Mouse (Mus musculus): ENCODE results near the gene Rbm24. TPM values are rescaled to one million over a fixed set of nuclear protein-coding genes. Genes with fewer than 3 reads are reported as not detected.

Gene Rbm24
- polyA plus RNA-seq, 1 experiment: not detected

DNA sequence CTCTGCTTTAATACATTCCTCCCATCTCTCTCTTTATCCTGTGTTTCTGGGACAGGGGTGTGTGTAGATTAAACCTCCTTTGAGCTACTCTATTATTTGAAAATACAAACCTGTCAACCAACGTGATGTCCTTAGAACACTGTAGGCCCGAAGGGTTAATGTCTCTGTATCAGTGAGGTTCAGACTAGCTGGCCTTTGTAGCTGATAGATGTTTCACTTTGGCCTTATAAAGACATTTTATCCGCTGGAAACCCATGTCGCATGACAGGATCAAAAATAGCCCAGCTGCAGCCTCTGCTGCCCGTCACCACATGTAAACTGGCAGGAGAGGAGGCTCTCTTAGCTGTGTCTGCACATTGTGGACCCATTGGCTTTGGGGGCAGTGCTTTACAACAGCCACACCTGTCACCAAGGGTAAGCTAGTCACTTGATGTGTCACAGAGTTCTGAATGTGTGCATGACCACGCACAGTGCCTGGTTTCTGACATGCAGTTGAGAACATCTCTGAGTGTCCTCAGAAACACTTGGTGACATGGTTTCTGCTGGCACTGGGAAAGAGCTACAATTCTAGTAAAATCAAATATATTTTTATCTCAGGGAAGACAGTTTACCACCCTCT, 8.5 kb downstream of the Rbm24 start:
- no peaks in the 10 kb centered on the region for H3K4me1 ChIP-seq (ENCODE audit: control insufficient read depth)
- no peak overlapping the region for H3K4me3 ChIP-seq (replicated peaks)
- no peaks in the 10 kb centered on the region for H3K27me3 ChIP-seq (ENCODE audit: control insufficient read depth)
- H3K36me3 ChIP-seq (ENCODE audit: control insufficient read depth): no peaks in the 10 kb centered on the region
- no peaks in the 10 kb centered on the region for H3K9me3 ChIP-seq (ENCODE audit: control insufficient read depth, low read length)
- TF ChIP-seq TAL1 (IDR thresholded peaks at IDR 0.05; ENCODE audit: low read length) (no peak), GATA1 (IDR thresholded peaks at IDR 0.05; ENCODE audit: low read length) (no peak)

DNA sequence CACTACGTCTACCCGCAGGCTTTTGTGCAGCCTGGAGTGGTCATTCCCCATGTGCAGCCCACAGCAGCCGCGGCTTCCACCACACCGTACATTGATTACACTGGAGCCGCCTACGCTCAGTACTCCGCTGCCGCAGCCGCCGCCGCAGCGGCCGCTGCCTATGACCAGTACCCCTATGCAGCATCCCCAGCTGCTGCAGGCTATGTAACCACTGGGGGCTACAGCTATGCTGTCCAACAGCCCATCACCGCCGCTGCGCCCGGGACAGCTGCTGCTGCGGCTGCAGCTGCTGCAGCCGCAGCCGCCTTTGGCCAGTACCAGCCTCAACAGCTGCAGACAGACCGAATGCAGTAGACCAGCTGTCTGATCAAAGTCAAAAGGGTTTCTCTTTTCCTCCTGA, 10.7 kb downstream of the Rbm24 start:
- Histone ChIP-seq H3K9me3 (ENCODE audit: control insufficient read depth, low read length) (no peaks in the 10 kb centered on the region), H3K4me3 (replicated peaks) (no peak overlapping the region), H3K27me3 (ENCODE audit: control insufficient read depth) (no peaks in the 10 kb centered on the region), H3K36me3 (ENCODE audit: control insufficient read depth) (no peaks in the 10 kb centered on the region), H3K4me1 (ENCODE audit: control insufficient read depth) (no peaks in the 10 kb centered on the region)
- TF ChIP-seq TAL1 (IDR thresholded peaks at IDR 0.05; ENCODE audit: low read length) (no peak), GATA1 (IDR thresholded peaks at IDR 0.05; ENCODE audit: low read length) (no peak)

DNA sequence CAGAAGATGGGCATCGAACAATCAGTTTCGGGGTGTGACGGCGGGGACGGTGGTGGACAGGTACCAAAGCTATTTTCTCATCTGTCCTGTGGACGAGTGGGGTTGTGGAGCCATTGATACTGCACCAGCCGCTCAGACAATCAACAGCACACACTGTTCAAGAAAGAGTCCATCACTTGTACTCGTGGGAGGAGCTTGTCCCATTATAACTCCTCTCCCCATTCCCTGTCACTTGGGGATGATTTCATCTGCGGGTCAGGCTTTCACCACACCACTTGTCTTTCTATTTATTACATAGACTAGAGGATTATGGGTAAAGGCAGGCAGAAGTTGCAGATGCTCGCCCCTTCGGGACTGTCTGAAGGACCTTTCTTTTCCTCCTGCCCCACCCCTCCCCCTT, 11.6 kb downstream of the Rbm24 start:
- Histone ChIP-seq H3K27me3 (ENCODE audit: control insufficient read depth) (no peaks in the 10 kb centered on the region), H3K9me3 (ENCODE audit: control insufficient read depth, low read length) (no peaks in the 10 kb centered on the region), H3K4me3 (replicated peaks) (no peak overlapping the region), H3K4me1 (ENCODE audit: control insufficient read depth) (no peaks in the 10 kb centered on the region), H3K36me3 (ENCODE audit: control insufficient read depth) (no peaks in the 10 kb centered on the region)
- TF ChIP-seq TAL1 (IDR thresholded peaks at IDR 0.05; ENCODE audit: low read length) (no peak), GATA1 (IDR thresholded peaks at IDR 0.05; ENCODE audit: low read length) (no peak)

DNA sequence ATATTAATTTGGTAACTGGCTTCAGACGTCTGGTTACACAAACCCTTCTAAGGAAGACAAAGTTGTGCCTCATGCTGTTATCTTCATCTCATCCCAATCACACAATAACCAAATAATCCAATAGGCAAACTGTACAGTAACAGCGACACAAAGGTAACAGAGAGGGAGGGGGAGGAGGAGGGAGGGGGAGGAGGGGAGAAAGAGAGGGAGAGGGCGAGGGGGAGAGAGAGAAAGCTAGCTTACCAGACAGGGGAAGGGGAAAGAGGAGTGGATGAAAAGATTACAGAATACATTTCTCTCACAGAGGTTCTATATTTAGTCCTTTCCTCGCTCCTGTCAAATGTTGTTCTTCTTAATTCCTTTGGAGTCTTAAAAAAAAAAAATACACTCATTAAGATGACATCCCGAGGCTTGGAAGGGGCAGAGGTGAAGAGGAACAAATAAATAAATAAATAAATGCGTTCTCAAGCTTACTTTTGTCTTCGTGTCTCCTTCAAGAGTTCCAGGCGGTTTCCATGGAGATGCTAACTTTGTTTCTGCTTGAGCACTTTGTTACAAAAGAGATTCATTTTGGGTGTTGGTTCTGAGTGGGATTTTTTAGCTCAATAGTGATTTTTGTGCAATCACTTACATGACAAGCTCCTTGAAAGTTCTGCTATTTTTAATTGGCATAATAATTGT, 15.8 kb downstream of the Rbm24 start:
- H3K4me3 ChIP-seq (replicated peaks): no peak overlapping the region
- H3K36me3 ChIP-seq (ENCODE audit: control insufficient read depth): no peaks in the 10 kb centered on the region
- TF ChIP-seq TAL1 (IDR thresholded peaks at IDR 0.05; ENCODE audit: low read length) (no peak), GATA1 (IDR thresholded peaks at IDR 0.05; ENCODE audit: low read length) (no peak)
- no peaks in the 10 kb centered on the region for H3K27me3 ChIP-seq (ENCODE audit: control insufficient read depth)
- no peaks in the 10 kb centered on the region for H3K4me1 ChIP-seq (ENCODE audit: control insufficient read depth)
- H3K9me3 ChIP-seq (ENCODE audit: control insufficient read depth, low read length): no peaks in the 10 kb centered on the region

DNA sequence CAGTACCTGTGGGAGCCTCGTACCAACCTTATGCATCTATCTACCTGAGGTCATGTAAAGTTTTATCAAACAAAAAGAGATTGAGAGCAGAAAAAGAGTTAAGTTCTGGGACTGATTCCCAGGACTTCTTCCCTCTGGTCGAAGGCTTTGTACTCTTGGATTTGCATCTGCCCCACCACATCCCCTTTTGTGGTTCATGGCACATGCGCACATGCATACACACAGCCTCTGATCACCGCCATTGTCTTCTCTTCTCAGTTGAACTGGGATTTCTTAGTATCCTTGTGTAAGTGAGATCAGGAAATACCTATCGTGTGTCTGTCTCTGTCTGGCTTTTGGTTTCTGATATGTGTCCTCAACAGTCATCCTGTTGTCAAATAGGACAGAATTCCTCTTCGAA, 20.7 kb downstream of the Rbm24 start:
- Histone ChIP-seq H3K36me3 (ENCODE audit: control insufficient read depth) (no peaks in the 10 kb centered on the region), H3K4me1 (ENCODE audit: control insufficient read depth) (peaks cover under 1% of the 10 kb centered on the region; the same call in 1 of the 2 replicates), H3K4me3 (replicated peaks) (no peak overlapping the region), H3K9me3 (ENCODE audit: control insufficient read depth, low read length) (no peaks in the 10 kb centered on the region), H3K27me3 (ENCODE audit: control insufficient read depth) (no peaks in the 10 kb centered on the region)
- TF ChIP-seq TAL1 (IDR thresholded peaks at IDR 0.05; ENCODE audit: low read length) (no peak), GATA1 (IDR thresholded peaks at IDR 0.05; ENCODE audit: low read length) (no peak)

DNA sequence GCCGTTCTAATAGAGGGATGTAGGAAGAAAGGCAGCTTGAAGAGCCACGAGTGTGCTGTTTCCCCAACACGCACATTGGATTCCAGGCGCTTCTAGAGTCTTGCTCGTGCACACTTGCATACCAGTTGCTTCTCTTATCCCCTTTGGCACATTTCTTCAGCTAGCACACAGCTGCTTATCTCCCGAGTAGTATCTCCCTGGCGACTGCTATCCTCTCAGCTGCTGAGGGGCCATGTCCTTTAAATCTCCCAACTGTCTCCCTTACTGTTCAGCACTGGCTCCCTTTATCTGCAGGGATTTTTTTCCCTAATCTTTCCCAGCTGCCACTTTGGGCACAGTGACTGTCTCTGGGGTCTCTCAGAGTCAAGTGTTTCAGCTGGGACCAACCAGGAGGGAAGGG, 25.8 kb downstream of the Rbm24 start:
- Histone ChIP-seq H3K9me3 (ENCODE audit: control insufficient read depth, low read length) (no peaks in the 10 kb centered on the region), H3K36me3 (ENCODE audit: control insufficient read depth) (no peaks in the 10 kb centered on the region), H3K4me3 (replicated peaks) (no peak overlapping the region), H3K27me3 (ENCODE audit: control insufficient read depth) (no peaks in the 10 kb centered on the region), H3K4me1 (ENCODE audit: control insufficient read depth) (peaks cover 1% of the 10 kb centered on the region; the same call in 1 of the 2 replicates)
- TF ChIP-seq GATA1 (IDR thresholded peaks at IDR 0.05; ENCODE audit: low read length) (no peak), TAL1 (IDR thresholded peaks at IDR 0.05; ENCODE audit: low read length) (no peak)

DNA sequence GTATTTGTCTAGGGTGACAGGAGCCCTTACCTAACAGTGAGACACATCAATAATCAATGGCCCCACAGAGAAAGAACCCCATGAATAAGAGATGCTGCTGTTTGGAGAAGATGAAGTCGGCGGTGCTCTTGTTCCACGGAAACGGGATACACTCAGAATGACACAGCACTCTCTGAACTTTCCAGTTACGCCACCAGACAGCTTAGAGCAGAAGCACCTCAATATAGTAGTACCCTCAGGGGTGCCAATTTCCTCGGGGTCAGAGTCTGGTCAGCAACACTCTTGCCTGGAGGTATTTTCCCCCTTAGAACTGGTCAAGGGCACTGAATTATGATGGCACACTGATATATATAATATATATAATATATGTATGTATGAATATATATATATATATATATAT, 27.8 kb downstream of the Rbm24 start:
- Histone ChIP-seq H3K27me3 (ENCODE audit: control insufficient read depth) (no peaks in the 10 kb centered on the region), H3K4me3 (replicated peaks) (no peak overlapping the region), H3K9me3 (ENCODE audit: control insufficient read depth, low read length) (no peaks in the 10 kb centered on the region), H3K36me3 (ENCODE audit: control insufficient read depth) (no peaks in the 10 kb centered on the region), H3K4me1 (ENCODE audit: control insufficient read depth) (peaks cover 1% of the 10 kb centered on the region; the same call in 1 of the 2 replicates)
- TF ChIP-seq TAL1 (IDR thresholded peaks at IDR 0.05; ENCODE audit: low read length) (no peak), GATA1 (IDR thresholded peaks at IDR 0.05; ENCODE audit: low read length) (no peak)

DNA sequence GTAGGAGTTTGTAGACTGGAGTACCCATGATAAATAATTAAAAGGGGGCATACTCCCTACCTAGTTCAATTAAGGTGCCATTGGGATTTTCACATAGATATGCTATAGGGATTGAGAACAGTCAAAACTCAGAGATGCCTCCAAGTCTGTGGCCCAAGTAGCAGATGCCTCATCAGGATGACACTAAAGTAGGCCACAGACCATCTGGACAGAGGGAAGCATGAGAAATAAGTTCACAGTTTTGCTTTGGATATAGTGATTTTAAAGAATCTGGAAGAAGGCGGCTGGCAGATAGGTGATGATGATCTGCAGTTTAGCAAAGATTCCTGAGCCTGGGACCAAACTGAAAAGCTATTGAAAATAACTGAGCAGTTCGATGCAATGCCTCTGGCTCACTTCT, 30.0 kb downstream of the Rbm24 start:
- Histone ChIP-seq H3K4me1 (ENCODE audit: control insufficient read depth) (peaks cover 1% of the 10 kb centered on the region; the same call in 1 of the 2 replicates), H3K36me3 (ENCODE audit: control insufficient read depth) (no peaks in the 10 kb centered on the region), H3K9me3 (ENCODE audit: control insufficient read depth, low read length) (no peaks in the 10 kb centered on the region), H3K4me3 (replicated peaks) (no peak overlapping the region), H3K27me3 (ENCODE audit: control insufficient read depth) (no peaks in the 10 kb centered on the region)
- TF ChIP-seq GATA1 (IDR thresholded peaks at IDR 0.05; ENCODE audit: low read length): no peak
- no peak for TF ChIP-seq TAL1 (IDR thresholded peaks at IDR 0.05; ENCODE audit: low read length)

DNA sequence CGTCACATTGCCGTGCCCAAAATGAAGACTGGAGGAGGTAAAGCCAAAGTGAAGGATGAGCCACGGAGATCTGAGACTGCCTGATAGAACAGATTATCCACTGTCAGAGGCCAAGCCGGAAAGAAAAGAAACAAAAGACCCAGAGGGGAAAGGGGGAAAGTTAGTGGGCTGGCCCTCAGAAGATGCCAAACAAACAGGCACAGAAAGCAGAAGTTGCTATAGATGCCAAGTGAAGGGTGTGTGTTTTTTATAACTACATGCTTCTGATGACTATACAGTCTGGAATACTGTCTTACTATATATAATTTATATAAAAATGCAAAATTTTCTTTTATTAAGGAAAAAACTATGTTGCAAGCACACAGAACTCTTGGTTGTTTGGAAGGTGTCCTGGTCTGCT, 31.7 kb downstream of the Rbm24 start:
- no peaks in the 10 kb centered on the region for H3K9me3 ChIP-seq (ENCODE audit: control insufficient read depth, low read length)
- no peak for TF ChIP-seq GATA1 (IDR thresholded peaks at IDR 0.05; ENCODE audit: low read length)
- no peak for TF ChIP-seq TAL1 (IDR thresholded peaks at IDR 0.05; ENCODE audit: low read length)
- H3K4me3 ChIP-seq (replicated peaks): no peak overlapping the region
- no peaks in the 10 kb centered on the region for H3K4me1 ChIP-seq (ENCODE audit: control insufficient read depth)
- H3K27me3 ChIP-seq (ENCODE audit: control insufficient read depth): no peaks in the 10 kb centered on the region
- H3K36me3 ChIP-seq (ENCODE audit: control insufficient read depth): no peaks in the 10 kb centered on the region
